Mouse (Mus musculus) large intestine, adult 2 months (tissue): ENCODE results near the gene Mtr. TPM values are rescaled to one million over a fixed set of nuclear protein-coding genes. Genes with fewer than 3 reads are reported as not detected.

Experiments used
- DNase-seq: peaks from one replicate; pipeline ENCODE4 v3.0.0-alpha.2; 2012; ENCODE audit warnings: low read depth, low spot score
- WGBS: fragments of 180-500 bp; shearing (Covaris S2); methylation state at CpG from one replicate; pipeline ENCODE4 v1.1.7; 2018; 5-methylcytosine and 5-hydroxymethylcytosine counted together
- polyA plus RNA-seq: library from polyadenylated mRNA; depleted of rRNA; stranded (reverse); fragments of >200 nt; gene quantifications from 2 replicates; pipeline ENCODE4 v1.2.3, GENCODE M21; 2012; rRNA removed

The Mtr gene
- 2.0 and 2.8 TPM in 2 replicates for polyA plus RNA-seq

GRCm38 (mm10) chr13:12257391-12258380 is at the start of gene Mtr:
Gene Mtr (minus strand): TSS chr13:12258113.
- under 1% methylated on average over 69 of the region's 69 CpGs for WGBS
- DNase-seq: peak; percentile 75

GRCm38 (mm10) chr13:12307286-12307685 is 49.4 kb upstream of the Mtr start:
- WGBS: 59% methylated on average over 4 of the region's 4 CpGs
- no peak for DNase-seq

GRCm38 (mm10) chr13:12305540-12305939 is 47.6 kb upstream of the Mtr start:
- WGBS: 71% methylated on average over 8 of the region's 8 CpGs
- no peak for DNase-seq

GRCm38 (mm10) chr13:12304991-12305390 is 47.1 kb upstream of the Mtr start:
- no peak for DNase-seq
- 85% methylated on average over 5 of the region's 5 CpGs for WGBS

- WGBS: 66% methylated on average over 6 of the region's 6 CpGs
Observed at GRCm38 (mm10) chr13:12297777-12298176, 39.9 kb upstream of the Mtr start.

GRCm38 (mm10) chr13:12296701-12297100 is 38.8 kb upstream of the Mtr start:
- DNase-seq: no peak
- WGBS: 82% methylated on average over 3 of the region's 3 CpGs

More at GRCm38 (mm10) chr13:12297777-12298176, 39.9 kb upstream of the Mtr start:
- no peak for DNase-seq

- 69% methylated on average over 7 of the region's 7 CpGs for WGBS
- no peak for DNase-seq
Observed at GRCm38 (mm10) chr13:12293810-12294209, 35.9 kb upstream of the Mtr start.

- WGBS: 79% methylated on average over 7 of the region's 7 CpGs
- DNase-seq: no peak
Observed at GRCm38 (mm10) chr13:12290700-12291099, 32.8 kb upstream of the Mtr start.

GRCm38 (mm10) chr13:12284528-12284927 is 26.6 kb upstream of the Mtr start:
- no peak for DNase-seq
- 90% methylated on average over 11 of the region's 11 CpGs for WGBS

GRCm38 (mm10) chr13:12283826-12284225 is 25.9 kb upstream of the Mtr start:
- WGBS: 79% methylated on average over 3 of the region's 3 CpGs
- no peak for DNase-seq

GRCm38 (mm10) chr13:12274721-12275120 is 16.8 kb upstream of the Mtr start:
- WGBS: 68% methylated on average over 6 of the region's 6 CpGs
- DNase-seq: no peak

GRCm38 (mm10) chr13:12274220-12274619 is 16.3 kb upstream of the Mtr start:
- WGBS: 70% methylated on average over 4 of the region's 4 CpGs
- DNase-seq: no peak

- DNase-seq: no peak
- WGBS: 44% methylated on average over 3 of the region's 3 CpGs
Observed at GRCm38 (mm10) chr13:12272953-12273352, 15.0 kb upstream of the Mtr start.

- 76% methylated on average over 3 of the region's 3 CpGs for whole genome bisulfite sequencing
- no peak for DNase-seq
Observed at GRCm38 (mm10) chr13:12267971-12268370, 10.1 kb upstream of the Mtr start.

- WGBS: 28% methylated on average over 3 of the region's 3 CpGs
- DNase-seq: no peak
Observed at GRCm38 (mm10) chr13:12267097-12267496, 9.2 kb upstream of the Mtr start.

- no peak for DNase-seq
- WGBS: 68% methylated on average over 6 of the region's 6 CpGs
Observed at GRCm38 (mm10) chr13:12263996-12264395, 6.1 kb upstream of the Mtr start.

GRCm38 (mm10) chr13:12261505-12261904 is 3.6 kb upstream of the Mtr start:
- DNase-seq: no peak

GRCm38 (mm10) chr13:12256871-12257390 is 982 bp downstream of the Mtr start:
- WGBS: 10% methylated on average over 10 of the region's 10 CpGs
- DNase-seq: no peak

GRCm38 (mm10) chr13:12255911-12256705 is 1.8 kb downstream of the Mtr start:
- WGBS: 57% methylated on average over 3 of the region's 3 CpGs
- no peak for DNase-seq

- 92% methylated on average over 3 of the region's 3 CpGs for WGBS
- no peak for DNase-seq
Observed at GRCm38 (mm10) chr13:12250496-12250895, 7.4 kb downstream of the Mtr start.
